Mouse (Mus musculus): ENCODE results near the gene Wdr74.

- no peak for TF ChIP-seq CTCF (IDR thresholded peaks at IDR 0.05; ENCODE audit: low read depth)
- TF ChIP-seq EP300 (IDR thresholded peaks at IDR 0.05; ENCODE audit: low read depth): no peak
Measured at GRCm38 (mm10) chr19:8715868-8716766, 19.5 kb upstream of the Wdr74 start.

Data from heart, postnatal 0 days (tissue).